Mouse (Mus musculus): ENCODE data around the gene Nelfe.
A peak's percentile ranks its signal among the peaks of the same experiment; 100 is the strongest.

Gene Nelfe

GRCm38 (mm10) chr17:34840736-34841307, 9.4 kb upstream of the Nelfe start:
- peaks cover 80% of the 10 kb centered on the region for H3K36me3 ChIP-seq (ENCODE audit: insufficient read depth, low read length)
- H3K4me1 ChIP-seq (replicated peaks; ENCODE audit: low read depth, low read length), result peaks cover 41% of the 10 kb centered on the region
- TF ChIP-seq NANOG (IDR thresholded peaks at IDR 0.05; ENCODE audit: borderline replicate concordance, low read length), result no peak
- TF ChIP-seq POU5F1 (IDR thresholded peaks at IDR 0.05; ENCODE audit: borderline replicate concordance, low read length), result no peak
- TF ChIP-seq CTCF (conservative IDR thresholded peaks at IDR 0.05; ENCODE audit: low read length), result no peak
- H3K9me3 ChIP-seq (ENCODE audit: low read length), result no peaks in the 10 kb centered on the region
- no peak overlapping the region for H3K4me3 ChIP-seq (replicated peaks; ENCODE audit: low read length)
- H3K27me3 ChIP-seq (ENCODE audit: insufficient read depth, low read length), result no peaks in the 10 kb centered on the region

- Histone ChIP-seq H3K9me3 (ENCODE audit: low read length) (no peaks in the 10 kb centered on the region), H3K4me3 (replicated peaks; ENCODE audit: low read length) (no peak overlapping the region), H3K4me1 (replicated peaks; ENCODE audit: low read depth, low read length) (peaks cover 20% of the 10 kb centered on the region), H3K27me3 (ENCODE audit: insufficient read depth, low read length) (no peaks in the 10 kb centered on the region), H3K36me3 (ENCODE audit: insufficient read depth, low read length) (peaks cover 86% of the 10 kb centered on the region)
- no peak for TF ChIP-seq POU5F1 (IDR thresholded peaks at IDR 0.05; ENCODE audit: borderline replicate concordance, low read length)
- TF ChIP-seq CTCF (conservative IDR thresholded peaks at IDR 0.05; ENCODE audit: low read length), result no peak
- TF ChIP-seq NANOG (IDR thresholded peaks at IDR 0.05; ENCODE audit: borderline replicate concordance, low read length), result no peak
These were observed 5.3 kb upstream of the Nelfe start for GRCm38 (mm10) chr17:34844884-34845283.

DNA sequence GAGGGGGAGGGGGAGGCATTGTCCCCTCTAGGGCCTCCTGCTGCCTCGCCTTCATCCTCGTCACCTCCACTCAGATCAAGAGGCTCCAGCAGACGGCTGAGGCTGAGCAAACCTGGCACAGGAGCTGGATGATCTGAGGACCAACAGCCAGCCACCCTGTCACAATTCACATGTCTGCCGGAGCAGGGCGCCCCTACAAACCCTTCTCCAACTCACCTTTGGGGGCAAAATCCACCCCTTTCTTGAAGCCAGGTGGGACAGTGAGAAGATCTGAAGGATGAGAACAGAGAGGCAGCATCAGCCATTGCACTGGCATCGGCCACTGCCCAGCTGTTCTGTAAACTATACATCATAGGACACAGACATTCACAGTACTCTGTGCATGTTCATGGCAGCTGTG, 3.0 kb upstream of the Nelfe start:
- H3K27me3 ChIP-seq (ENCODE audit: insufficient read depth, low read length), result no peaks in the 10 kb centered on the region
- TF ChIP-seq POU5F1 (IDR thresholded peaks at IDR 0.05; ENCODE audit: borderline replicate concordance, low read length) (no peak), CTCF (conservative IDR thresholded peaks at IDR 0.05; ENCODE audit: low read length) (no peak), NANOG (IDR thresholded peaks at IDR 0.05; ENCODE audit: borderline replicate concordance, low read length) (no peak)
- peaks cover 75% of the 10 kb centered on the region for H3K36me3 ChIP-seq (ENCODE audit: insufficient read depth, low read length)
- H3K9me3 ChIP-seq (ENCODE audit: low read length), result no peaks in the 10 kb centered on the region
- H3K4me1 ChIP-seq (replicated peaks; ENCODE audit: low read depth, low read length), result peaks cover 29% of the 10 kb centered on the region
- H3K4me3 ChIP-seq (replicated peaks; ENCODE audit: low read length), result no peak overlapping the region

DNA sequence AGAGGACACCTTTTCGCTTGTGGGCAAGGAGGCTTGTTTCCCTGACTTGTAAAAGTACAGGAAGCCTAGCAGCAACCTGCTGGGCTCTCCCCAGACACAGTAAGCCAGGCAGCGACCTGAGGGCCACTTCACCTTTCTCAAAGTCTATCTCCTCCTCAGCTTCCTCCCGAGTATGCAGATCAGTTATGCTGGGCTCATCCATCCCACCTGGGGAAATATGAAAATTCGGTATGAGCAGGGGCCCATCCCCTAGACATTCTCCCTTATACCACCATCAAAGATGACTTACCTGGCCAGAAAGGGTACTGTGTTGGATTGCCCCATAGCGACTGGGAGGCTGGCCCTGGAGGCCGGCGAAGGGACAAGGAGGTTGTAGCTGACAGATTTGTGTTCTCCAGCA, 2.6 kb upstream of the Nelfe start:
- H3K9me3 ChIP-seq (ENCODE audit: low read length), result no peaks in the 10 kb centered on the region
- H3K4me3 ChIP-seq (replicated peaks; ENCODE audit: low read length), result no peak overlapping the region
- TF ChIP-seq POU5F1 (IDR thresholded peaks at IDR 0.05; ENCODE audit: borderline replicate concordance, low read length) (no peak), NANOG (IDR thresholded peaks at IDR 0.05; ENCODE audit: borderline replicate concordance, low read length) (no peak), CTCF (conservative IDR thresholded peaks at IDR 0.05; ENCODE audit: low read length) (no peak)
- no peaks in the 10 kb centered on the region for H3K27me3 ChIP-seq (ENCODE audit: insufficient read depth, low read length)
- peaks cover 75% of the 10 kb centered on the region for H3K36me3 ChIP-seq (ENCODE audit: insufficient read depth, low read length)
- H3K4me1 ChIP-seq (replicated peaks; ENCODE audit: low read depth, low read length), result peaks cover 29% of the 10 kb centered on the region

GRCm38 (mm10) chr17:34850517-34851125, 430 bp downstream of the Nelfe start:
- TF ChIP-seq POU5F1 (IDR thresholded peaks at IDR 0.05; ENCODE audit: borderline replicate concordance, low read length), result no peak
- TF ChIP-seq CTCF (conservative IDR thresholded peaks at IDR 0.05; ENCODE audit: low read length), result no peak
- no peak for TF ChIP-seq NANOG (IDR thresholded peaks at IDR 0.05; ENCODE audit: borderline replicate concordance, low read length)
- Histone ChIP-seq H3K4me1 (replicated peaks; ENCODE audit: low read depth, low read length) (peaks cover 38% of the 10 kb centered on the region), H3K4me3 (replicated peaks; ENCODE audit: low read length) (peak overlapping the region; percentile 99), H3K36me3 (ENCODE audit: insufficient read depth, low read length) (peaks cover 75% of the 10 kb centered on the region), H3K9me3 (ENCODE audit: low read length) (no peaks in the 10 kb centered on the region), H3K27me3 (ENCODE audit: insufficient read depth, low read length) (no peaks in the 10 kb centered on the region)

DNA sequence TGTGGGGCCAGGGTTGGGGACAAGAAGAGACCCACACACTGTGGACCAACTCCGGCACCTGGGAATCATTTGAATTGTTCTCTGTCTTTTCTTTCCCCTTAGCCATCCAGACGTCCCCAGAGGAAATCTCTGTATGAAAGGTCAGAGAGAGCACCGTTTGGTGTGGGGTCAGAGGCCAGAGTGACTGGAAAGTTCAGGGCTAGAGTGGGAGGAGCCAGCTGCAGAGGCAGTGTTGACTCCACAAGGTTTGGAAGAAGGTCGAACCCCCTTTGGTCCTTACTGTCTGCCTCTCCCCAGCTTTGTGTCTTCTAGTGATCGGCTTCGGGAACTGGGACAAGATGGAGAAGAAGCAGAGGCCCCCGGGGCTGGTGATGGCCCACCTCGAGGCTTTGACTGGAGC, 3.3 kb downstream of the Nelfe start:
- TF ChIP-seq POU5F1 (IDR thresholded peaks at IDR 0.05; ENCODE audit: borderline replicate concordance, low read length), result no peak
- no peak for TF ChIP-seq CTCF (conservative IDR thresholded peaks at IDR 0.05; ENCODE audit: low read length)
- no peak for TF ChIP-seq NANOG (IDR thresholded peaks at IDR 0.05; ENCODE audit: borderline replicate concordance, low read length)
- Histone ChIP-seq H3K36me3 (ENCODE audit: insufficient read depth, low read length) (peaks cover 78% of the 10 kb centered on the region), H3K4me3 (replicated peaks; ENCODE audit: low read length) (no peak overlapping the region), H3K27me3 (ENCODE audit: insufficient read depth, low read length) (no peaks in the 10 kb centered on the region), H3K9me3 (ENCODE audit: low read length) (no peaks in the 10 kb centered on the region), H3K4me1 (replicated peaks; ENCODE audit: low read depth, low read length) (peaks cover 52% of the 10 kb centered on the region)

DNA sequence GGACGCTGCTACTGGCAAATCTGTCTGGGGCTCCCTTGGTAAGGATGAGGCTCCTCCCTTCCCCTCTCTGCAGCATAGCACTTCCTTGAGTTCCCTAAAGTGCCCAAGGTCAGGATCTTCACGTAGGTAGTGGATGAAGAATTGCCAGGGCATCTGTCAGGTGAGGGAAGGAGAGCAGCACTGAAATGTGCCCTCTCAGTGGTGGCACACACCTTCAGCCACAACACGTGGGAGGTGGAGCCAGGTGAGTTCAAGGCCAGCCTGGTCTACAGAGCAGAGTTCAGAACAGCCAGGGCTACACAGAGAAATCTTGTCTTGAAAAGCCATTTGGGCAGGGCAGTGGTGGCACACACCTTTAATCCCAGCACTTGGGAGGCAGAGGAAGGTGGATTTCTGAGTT, 4.6 kb downstream of the Nelfe start:
- TF ChIP-seq POU5F1 (IDR thresholded peaks at IDR 0.05; ENCODE audit: borderline replicate concordance, low read length) (no peak), CTCF (conservative IDR thresholded peaks at IDR 0.05; ENCODE audit: low read length) (no peak), NANOG (IDR thresholded peaks at IDR 0.05; ENCODE audit: borderline replicate concordance, low read length) (no peak)
- no peaks in the 10 kb centered on the region for H3K9me3 ChIP-seq (ENCODE audit: low read length)
- H3K36me3 ChIP-seq (ENCODE audit: insufficient read depth, low read length), result peaks cover 86% of the 10 kb centered on the region
- no peaks in the 10 kb centered on the region for H3K27me3 ChIP-seq (ENCODE audit: insufficient read depth, low read length)
- H3K4me3 ChIP-seq (replicated peaks; ENCODE audit: low read length), result no peak overlapping the region
- H3K4me1 ChIP-seq (replicated peaks; ENCODE audit: low read depth, low read length), result peaks cover 41% of the 10 kb centered on the region

GRCm38 (mm10) chr17:34855825-34856224, 5.6 kb downstream of the Nelfe start:
- TF ChIP-seq POU5F1 (IDR thresholded peaks at IDR 0.05; ENCODE audit: borderline replicate concordance, low read length), result no peak
- no peak for TF ChIP-seq NANOG (IDR thresholded peaks at IDR 0.05; ENCODE audit: borderline replicate concordance, low read length)
- peak; percentile 63 for TF ChIP-seq CTCF (conservative IDR thresholded peaks at IDR 0.05; ENCODE audit: low read length)
- no peak overlapping the region for H3K4me3 ChIP-seq (replicated peaks; ENCODE audit: low read length)

More at GRCm38 (mm10) chr17:34855825-34856224, 5.6 kb downstream of the Nelfe start:
- H3K9me3 ChIP-seq (ENCODE audit: low read length), result no peaks in the 10 kb centered on the region
- H3K36me3 ChIP-seq (ENCODE audit: insufficient read depth, low read length), result peaks cover 86% of the 10 kb centered on the region
- H3K27me3 ChIP-seq (ENCODE audit: insufficient read depth, low read length), result no peaks in the 10 kb centered on the region
- H3K4me1 ChIP-seq (replicated peaks; ENCODE audit: low read depth, low read length), result peaks cover 37% of the 10 kb centered on the region

All from E14TG2a.4 (cell line).